Mouse (Mus musculus) monocyte, adult 59 days (primary cell): ENCODE results near the gene Xylt2. TPM values are rescaled to one million over a fixed set of nuclear protein-coding genes. Genes with fewer than 3 reads are reported as not detected.

Experiments used
- total RNA-seq, 2 experiments: library from RNA; stranded (reverse); gene quantifications; one replicate each; pipeline ENCODE4 v1.2.4; 2023

Gene Xylt2
- total RNA-seq, result 10 to 100 TPM; 14.6 to 16.7 TPM

GRCm38 (mm10) chr11:94676754-94677606 lies at the start of gene Xylt2:
Gene Xylt2 (minus strand): TSS chr11:94677515.

GRCm38 (mm10) chr11:94704472-94704871 lies 27.2 kb upstream of the Xylt2 start, which contains the start of gene Gm11541:
Gene Gm11541 (minus strand): TSS chr11:94704499.

GRCm38 (mm10) chr11:94653663-94654436 lies 23.5 kb downstream of the Xylt2 start, which contains the start of the genes Mrpl27 and Eme1:
Gene Mrpl27 (plus strand): TSS chr11:94653767.
Gene Eme1 (minus strand): TSS chr11:94653964.

GRCm38 (mm10) chr11:94629199-94629883 lies 48.0 kb downstream of the Xylt2 start, which contains the start of gene Lrrc59:
Gene Lrrc59 (plus strand): TSS chr11:94629767.

Other genes starting within 250 kb of the Xylt2 start
- not detected for gene Cacna1g, start 203.3 kb downstream of the Xylt2 start, total RNA-seq
- gene Spata20, start 191.3 kb downstream of the Xylt2 start, total RNA-seq, result not detected
- not detected for gene Epn3, start 177.5 kb downstream of the Xylt2 start, total RNA-seq
- gene Mycbpap, start 155.8 kb downstream of the Xylt2 start, total RNA-seq, result under 1 TPM; 0.60 to 0.73 TPM
- 1 to 10 TPM; 2.4 to 3.1 TPM for gene Rsad1, start 128.3 kb downstream of the Xylt2 start, total RNA-seq
- gene Chad, start 112.5 kb downstream of the Xylt2 start, total RNA-seq, result not detected
- 10 to 100 TPM; 28.8 to 30.3 TPM for gene Acsf2, start 75.6 kb downstream of the Xylt2 start, total RNA-seq
- 10 to 100 TPM; 91.0 to 92.7 TPM for gene Lrrc59, start 47.7 kb downstream of the Xylt2 start, total RNA-seq
- 10 to 100 TPM; 18.3 to 20.4 TPM for gene Mrpl27, start 23.7 kb downstream of the Xylt2 start, total RNA-seq
- under 1 TPM in 1 of 2 experiments, not detected in 1; 0.52 TPM for gene Eme1, start 23.6 kb downstream of the Xylt2 start, total RNA-seq
- not detected for gene Gm11541, start 27.0 kb upstream of the Xylt2 start, total RNA-seq
- not detected for gene Cdc34b, start 64.3 kb upstream of the Xylt2 start, total RNA-seq
- gene Tmem92, start 105.2 kb upstream of the Xylt2 start, total RNA-seq, result not detected